Mouse (Mus musculus) G1E-ER4 (cell line): ENCODE results near the gene Nr4a1. TPM values are rescaled to one million over a fixed set of nuclear protein-coding genes. Genes with fewer than 3 reads are reported as not detected.

Source experiments
- GATA1 ChIP-seq: IDR thresholded peaks from one replicate; pipeline ENCODE4 v1.8.0; 2012; ENCODE audit warnings: low read length, inconsistent platforms
- polyA plus RNA-seq: library from polyadenylated mRNA; stranded (reverse); fragments of >175 nt; gene quantifications from 2 replicates; pipeline ENCODE4 v1.2.3, GENCODE M21; 2012

Nr4a1 gene
- polyA plus RNA-seq, 1 experiment = not detected

GRCm38 (mm10) chr15:101228866-101229590, 25.0 kb upstream of the Nr4a1 start:
- no peak for TF ChIP-seq GATA1

GRCm38 (mm10) chr15:101230503-101230902, 23.6 kb upstream of the Nr4a1 start:
- no peak for TF ChIP-seq GATA1

GRCm38 (mm10) chr15:101230995-101231647, 22.9 kb upstream of the Nr4a1 start:
- TF ChIP-seq GATA1 = no peak

- no peak for TF ChIP-seq GATA1
Measured at GRCm38 (mm10) chr15:101231648-101232180, 22.4 kb upstream of the Nr4a1 start.

GRCm38 (mm10) chr15:101232607-101233006, 21.5 kb upstream of the Nr4a1 start:
- TF ChIP-seq GATA1 = no peak

GRCm38 (mm10) chr15:101233183-101233582, 20.9 kb upstream of the Nr4a1 start:
- TF ChIP-seq GATA1 = no peak

GRCm38 (mm10) chr15:101233641-101234275, 20.3 kb upstream of the Nr4a1 start:
- TF ChIP-seq GATA1 = no peak

- TF ChIP-seq GATA1 = no peak
Measured at GRCm38 (mm10) chr15:101234611-101235341, 19.3 kb upstream of the Nr4a1 start.

- no peak for TF ChIP-seq GATA1
Measured at GRCm38 (mm10) chr15:101235342-101235698, 18.7 kb upstream of the Nr4a1 start.

- TF ChIP-seq GATA1 = no peak
Measured at GRCm38 (mm10) chr15:101235728-101236327, 18.2 kb upstream of the Nr4a1 start.

- TF ChIP-seq GATA1 = no peak
Measured at GRCm38 (mm10) chr15:101236878-101237277, 17.2 kb upstream of the Nr4a1 start.

GRCm38 (mm10) chr15:101238885-101239511, 15.1 kb upstream of the Nr4a1 start:
- TF ChIP-seq GATA1 = no peak

- no peak for TF ChIP-seq GATA1
Measured at GRCm38 (mm10) chr15:101239821-101240220, 14.2 kb upstream of the Nr4a1 start.

- TF ChIP-seq GATA1 = no peak
Measured at GRCm38 (mm10) chr15:101240799-101241204, 13.3 kb upstream of the Nr4a1 start.

- no peak for TF ChIP-seq GATA1
Measured at GRCm38 (mm10) chr15:101241236-101241635, 12.8 kb upstream of the Nr4a1 start.

- TF ChIP-seq GATA1 = no peak
Measured at GRCm38 (mm10) chr15:101241853-101242252, 12.2 kb upstream of the Nr4a1 start.
